Mouse (Mus musculus): Measurements from ENCODE around the gene Ranbp17. TPM values are rescaled to one million over a fixed set of nuclear protein-coding genes. Genes with fewer than 3 reads are reported as not detected.

Gene Ranbp17
- polyA plus RNA-seq, 1 experiment from 2014 or later, result 12.3 TPM

- no peak for DNase-seq (ENCODE audit: low spot score)
Measured at GRCm38 (mm10) chr11:33199117-33199514, 314.4 kb downstream of the Ranbp17 start.

GRCm38 (mm10) chr11:33198351-33199116, 315.0 kb downstream of the Ranbp17 start:
- peaks cover 100% of the 10 kb centered on the region for H3K27me3 ChIP-seq (ENCODE audit: low read depth, poor library complexity, severe bottlenecking)
- peaks cover 62% of the 10 kb centered on the region for H3K4me1 ChIP-seq
- H3K4me3 ChIP-seq, result no peak overlapping the region
- H3K27ac ChIP-seq (replicated peaks), result no peak overlapping the region
- H3K36me3 ChIP-seq, result no peaks in the 10 kb centered on the region
- WGBS, result 14% methylated on average over 22 of the region's 22 CpGs
- DNase-seq (ENCODE audit: low spot score), result peak; percentile 45
- peaks cover 13% of the 10 kb centered on the region for H3K9me3 ChIP-seq (replicated peaks)

More at GRCm38 (mm10) chr11:33199117-33199514, 314.4 kb downstream of the Ranbp17 start:
- Histone ChIP-seq H3K36me3 (no peaks in the 10 kb centered on the region), H3K27ac (replicated peaks) (no peak overlapping the region), H3K27me3 (ENCODE audit: low read depth, poor library complexity, severe bottlenecking) (peaks cover 100% of the 10 kb centered on the region), H3K4me3 (0 out of 2 replicates have a peak overlapping the region, but pooled peaks have one; percentile 9), H3K9me3 (replicated peaks) (peaks cover 13% of the 10 kb centered on the region), H3K4me1 (peaks cover 62% of the 10 kb centered on the region)
- 2% methylated on average over 15 of the region's 15 CpGs for WGBS

- peaks cover 61% of the 10 kb centered on the region for H3K4me1 ChIP-seq
- H3K9me3 ChIP-seq (replicated peaks), result peaks cover 13% of the 10 kb centered on the region
- 14% methylated on average over 15 of the region's 15 CpGs for WGBS
- no peak overlapping the region for H3K4me3 ChIP-seq
- H3K27ac ChIP-seq (replicated peaks), result no peak overlapping the region
- H3K36me3 ChIP-seq, result no peaks in the 10 kb centered on the region
- peaks cover 100% of the 10 kb centered on the region for H3K27me3 ChIP-seq (ENCODE audit: low read depth, poor library complexity, severe bottlenecking)
- peak; percentile 39 for DNase-seq (ENCODE audit: low spot score)
Measured at GRCm38 (mm10) chr11:33197673-33198072, 315.9 kb downstream of the Ranbp17 start.

GRCm38 (mm10) chr11:33197133-33197514, 316.4 kb downstream of the Ranbp17 start:
- 25% methylated on average over 13 of the region's 13 CpGs for WGBS
- H3K27ac ChIP-seq (replicated peaks), result no peak overlapping the region
- DNase-seq (ENCODE audit: low spot score), result no peak

GRCm38 (mm10) chr11:33196447-33197132, 317.0 kb downstream of the Ranbp17 start:
- 7% methylated on average over 24 of the region's 24 CpGs for WGBS
- peaks cover 13% of the 10 kb centered on the region for H3K9me3 ChIP-seq (replicated peaks)
- peak overlapping the region; percentile 7; the same call in 1 of the 2 replicates for H3K4me3 ChIP-seq
- H3K4me1 ChIP-seq, result peaks cover 56% of the 10 kb centered on the region
- peaks cover 100% of the 10 kb centered on the region for H3K27me3 ChIP-seq (ENCODE audit: low read depth, poor library complexity, severe bottlenecking)
- 0 out of 2 replicates have a peak overlapping the region, but pooled peaks have one; percentile 6 for H3K27ac ChIP-seq (replicated peaks)
- DNase-seq (ENCODE audit: low spot score), result peak; percentile 60
- no peaks in the 10 kb centered on the region for H3K36me3 ChIP-seq

More at GRCm38 (mm10) chr11:33197133-33197514, 316.4 kb downstream of the Ranbp17 start:
- Histone ChIP-seq H3K4me1 (peaks cover 58% of the 10 kb centered on the region), H3K36me3 (no peaks in the 10 kb centered on the region), H3K27me3 (ENCODE audit: low read depth, poor library complexity, severe bottlenecking) (peaks cover 100% of the 10 kb centered on the region), H3K4me3 (no peak overlapping the region), H3K9me3 (replicated peaks) (peaks cover 13% of the 10 kb centered on the region)

- peak; percentile 19 for DNase-seq (ENCODE audit: low spot score)
- H3K4me3 ChIP-seq, result 0 out of 2 replicates have a peak overlapping the region, but pooled peaks have one; percentile 7
- WGBS, result 3% methylated on average over 25 of the region's 25 CpGs
Measured at GRCm38 (mm10) chr11:33195531-33196446, 317.8 kb downstream of the Ranbp17 start.

GRCm38 (mm10) chr11:33195061-33195460, 318.5 kb downstream of the Ranbp17 start:
- peak; percentile 21 for DNase-seq (ENCODE audit: low spot score)
- WGBS, result 10% methylated on average over 7 of the region's 7 CpGs
- Histone ChIP-seq H3K36me3 (no peaks in the 10 kb centered on the region), H3K27me3 (ENCODE audit: low read depth, poor library complexity, severe bottlenecking) (peaks cover 100% of the 10 kb centered on the region), H3K4me3 (no peak overlapping the region), H3K27ac (replicated peaks) (no peak overlapping the region), H3K9me3 (replicated peaks) (peaks cover 13% of the 10 kb centered on the region), H3K4me1 (peaks cover 40% of the 10 kb centered on the region)

More at GRCm38 (mm10) chr11:33195531-33196446, 317.8 kb downstream of the Ranbp17 start:
- Histone ChIP-seq H3K9me3 (replicated peaks) (peaks cover 13% of the 10 kb centered on the region), H3K36me3 (no peaks in the 10 kb centered on the region), H3K4me1 (peaks cover 48% of the 10 kb centered on the region), H3K27me3 (ENCODE audit: low read depth, poor library complexity, severe bottlenecking) (peaks cover 100% of the 10 kb centered on the region), H3K27ac (replicated peaks) (0 out of 2 replicates have a peak overlapping the region, but pooled peaks have one; percentile 6)

- peak overlapping the region; percentile 36 for H3K4me3 ChIP-seq
Measured at GRCm38 (mm10) chr11:33193695-33194094, 319.9 kb downstream of the Ranbp17 start.

GRCm38 (mm10) chr11:33181804-33182203, 331.7 kb downstream of the Ranbp17 start:
- 81% methylated on average over 3 of the region's 3 CpGs for WGBS
- Histone ChIP-seq H3K9me3 (replicated peaks) (no peaks in the 10 kb centered on the region), H3K4me1 (peaks cover 22% of the 10 kb centered on the region), H3K36me3 (no peaks in the 10 kb centered on the region), H3K27me3 (ENCODE audit: low read depth, poor library complexity, severe bottlenecking) (peaks cover 42% of the 10 kb centered on the region), H3K4me3 (no peak overlapping the region), H3K27ac (replicated peaks) (no peak overlapping the region)
- DNase-seq (ENCODE audit: low spot score), result no peak

More at GRCm38 (mm10) chr11:33193695-33194094, 319.9 kb downstream of the Ranbp17 start:
- peaks cover 13% of the 10 kb centered on the region for H3K9me3 ChIP-seq (replicated peaks)
- DNase-seq (ENCODE audit: low spot score), result peak; percentile 69
- 1% methylated on average over 12 of the region's 12 CpGs for WGBS
- H3K27ac ChIP-seq (replicated peaks), result peak overlapping the region; percentile 6; the same call in 1 of the 2 replicates
- peaks cover 87% of the 10 kb centered on the region for H3K27me3 ChIP-seq (ENCODE audit: low read depth, poor library complexity, severe bottlenecking)
- no peaks in the 10 kb centered on the region for H3K36me3 ChIP-seq
- H3K4me1 ChIP-seq, result peaks cover 32% of the 10 kb centered on the region

GRCm38 (mm10) chr11:33180701-33181116, 332.8 kb downstream of the Ranbp17 start:
- WGBS, result under 1% methylated on average over 18 of the region's 18 CpGs
- peak overlapping the region; percentile 47; the same call in 1 of the 2 replicates for H3K27ac ChIP-seq (replicated peaks)
- peaks cover 51% of the 10 kb centered on the region for H3K27me3 ChIP-seq (ENCODE audit: low read depth, poor library complexity, severe bottlenecking)
- no peaks in the 10 kb centered on the region for H3K36me3 ChIP-seq
- peak overlapping the region; percentile 47 for H3K4me3 ChIP-seq
- H3K9me3 ChIP-seq (replicated peaks), result no peaks in the 10 kb centered on the region
- DNase-seq (ENCODE audit: low spot score), result peak; percentile 63
- peaks cover 22% of the 10 kb centered on the region for H3K4me1 ChIP-seq

GRCm38 (mm10) chr11:33179802-33180201, 333.7 kb downstream of the Ranbp17 start:
- DNase-seq (ENCODE audit: low spot score), result no peak
- no peak overlapping the region for H3K27ac ChIP-seq (replicated peaks)
- H3K27me3 ChIP-seq (ENCODE audit: low read depth, poor library complexity, severe bottlenecking), result peaks cover 53% of the 10 kb centered on the region
- H3K36me3 ChIP-seq, result no peaks in the 10 kb centered on the region
- peaks cover 22% of the 10 kb centered on the region for H3K4me1 ChIP-seq
- H3K4me3 ChIP-seq, result no peak overlapping the region
- no peaks in the 10 kb centered on the region for H3K9me3 ChIP-seq (replicated peaks)
- WGBS, result 17% methylated on average over 1 of the region's 1 CpGs
